Mouse (Mus musculus) olfactory bulb, adult 2 months (tissue): ENCODE data around the gene Hmx3.

Experiments
- CTCF ChIP-seq: fragments of 200-500 bp; IDR thresholded peaks from 2 replicates; pipeline ENCODE4 v1.5.1; 2012; ENCODE audit warnings: low read depth, mild to moderate bottlenecking, low read length, moderate library complexity; ENCODE audit not compliant: insufficient read depth
- POLR2A ChIP-seq: fragments of 200-500 bp; IDR thresholded peaks from 2 replicates; pipeline ENCODE4 v1.6.1; 2012; ENCODE audit warnings: mild to moderate bottlenecking, low read depth, low read length, moderate library complexity; ENCODE audit not compliant: insufficient read depth

- TF ChIP-seq CTCF = no peak
- no peak for TF ChIP-seq POLR2A
Measured at GRCm38 (mm10) chr7:131545701-131546385, 3.2 kb downstream of the Hmx3 start.
